Mouse (Mus musculus): Measurements from ENCODE around the gene Ydjc. TPM values are rescaled to one million over a fixed set of nuclear protein-coding genes. Genes with fewer than 3 reads are reported as not detected.

Gene Ydjc
- polyA plus RNA-seq, 1 experiment = 15.3 TPM

DNA sequence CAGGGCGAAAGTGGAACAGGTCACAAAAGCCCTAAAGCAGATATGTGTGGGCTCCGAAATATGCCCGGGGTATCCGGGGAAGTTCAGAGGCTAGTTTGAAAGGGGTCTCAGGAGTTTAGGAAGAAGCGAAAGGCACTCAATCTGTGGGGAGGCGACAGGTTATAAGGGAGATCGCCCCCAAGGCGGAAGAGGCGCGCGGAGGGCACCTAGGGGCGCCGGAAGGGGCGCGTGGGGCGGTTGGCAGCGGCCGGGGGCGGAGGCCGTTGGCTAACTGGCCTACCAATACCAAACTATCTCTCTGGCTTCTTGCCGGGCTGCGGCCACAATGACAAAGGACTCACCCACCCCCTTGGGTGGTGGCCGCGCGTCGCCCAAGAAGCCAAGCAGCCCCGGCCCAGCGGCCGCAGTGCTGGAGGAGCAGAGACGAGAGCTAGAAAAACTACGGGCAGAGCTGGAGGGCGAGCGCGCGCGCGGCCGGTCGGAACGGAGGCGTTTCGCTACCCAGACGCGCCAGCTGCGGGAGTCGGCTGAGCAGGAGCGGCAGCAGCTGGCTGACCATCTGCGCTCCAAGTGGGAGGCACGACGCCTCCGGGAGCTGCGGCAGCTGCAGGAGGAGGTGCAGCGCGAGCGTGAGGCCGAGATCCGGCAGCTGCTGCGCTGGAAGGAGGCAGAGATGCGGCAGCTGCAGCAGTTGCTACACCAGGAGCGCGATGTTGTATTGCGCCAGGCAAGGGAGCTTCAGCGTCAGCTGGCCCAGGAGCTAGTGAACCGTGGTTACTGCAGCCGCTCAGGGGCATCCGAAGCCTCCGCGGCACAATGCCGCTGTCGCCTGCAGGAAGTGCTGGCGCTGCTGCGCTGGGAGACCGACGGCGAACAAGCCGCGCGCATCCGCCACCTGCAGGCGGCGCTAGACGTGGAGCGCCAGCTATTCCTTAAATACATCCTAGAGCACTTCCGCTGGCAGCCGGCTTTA is 64.3 kb downstream of the Ydjc start, which contains the start of gene Rimbp3:
TSS of gene Rimbp3 (plus strand) at position 215 of the 973 bp plus-strand sequence.
- Histone ChIP-seq H3K4me3 (replicated peaks; ENCODE audit: insufficient read depth, low read depth, low read length) (peak within 1 kb of the TSS; percentile 32), H3K27ac (ENCODE audit: insufficient read depth, low read length) (no peak within 1 kb of the TSS), H3K27me3 (ENCODE audit: control insufficient read depth, insufficient read depth, low read length) (no peaks in the 10 kb centered on the region), H3K4me1 (ENCODE audit: control insufficient read depth, insufficient read depth, low read length) (0 out of 2 replicates have a peak, but pooled peaks cover 3% of the 10 kb centered on the region)
- peak; percentile 73 to 78 for DNase-seq
- 1% methylated on average over 85 of the region's 85 CpGs for WGBS
- TF ChIP-seq POLR2A (IDR thresholded peaks at IDR 0.05; ENCODE audit: borderline replicate concordance, insufficient read depth, low read length) = no peak
- TF ChIP-seq CTCF (IDR thresholded peaks at IDR 0.05; ENCODE audit: borderline replicate concordance, insufficient read depth, low read depth, low read length) = peak; percentile 68

DNA sequence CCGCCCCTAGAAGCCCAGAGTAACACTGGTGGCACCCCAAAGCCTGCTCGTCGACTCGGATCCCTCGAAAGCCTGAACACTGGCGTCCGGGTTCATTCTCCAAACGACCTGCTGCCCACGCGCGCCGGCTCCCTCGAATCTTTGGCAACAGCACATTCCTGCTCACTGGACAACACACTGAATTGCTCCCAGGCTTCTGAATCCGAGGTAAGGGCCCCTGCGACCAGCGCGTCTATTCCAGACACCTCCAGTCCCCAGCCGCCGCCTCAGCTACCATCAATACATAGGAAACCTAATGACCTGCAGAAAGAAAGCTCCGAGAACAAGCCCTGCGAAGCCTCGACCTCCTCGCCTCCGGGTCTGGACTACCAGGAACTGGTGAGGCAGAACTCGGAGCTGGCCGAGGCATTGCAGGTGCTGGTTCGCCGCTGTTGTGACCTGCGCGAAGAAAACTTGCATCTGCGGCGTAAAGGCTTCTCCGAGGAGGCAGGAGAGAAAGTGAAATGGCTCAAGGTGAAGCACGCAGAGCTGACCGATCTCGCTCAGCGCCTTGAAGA is 65.1 kb downstream of the Ydjc start:
- WGBS = under 1% methylated on average over 37 of the region's 37 CpGs
- Histone ChIP-seq H3K4me1 (ENCODE audit: control insufficient read depth, insufficient read depth, low read length) (0 out of 2 replicates have a peak, but pooled peaks cover 3% of the 10 kb centered on the region), H3K27me3 (ENCODE audit: control insufficient read depth, insufficient read depth, low read length) (no peaks in the 10 kb centered on the region), H3K4me3 (replicated peaks; ENCODE audit: insufficient read depth, low read depth, low read length) (peak overlapping the region; percentile 35), H3K27ac (ENCODE audit: insufficient read depth, low read length) (no peak overlapping the region)
- no peak for DNase-seq
- TF ChIP-seq CTCF (IDR thresholded peaks at IDR 0.05; ENCODE audit: borderline replicate concordance, insufficient read depth, low read depth, low read length) (no peak), POLR2A (IDR thresholded peaks at IDR 0.05; ENCODE audit: borderline replicate concordance, insufficient read depth, low read length) (no peak)

Other genes starting within 250 kb of the Ydjc start
- gene Ppm1f, start 248.2 kb upstream of the Ydjc start, polyA plus RNA-seq (2012; rRNA removed) = 32.6 and 36.4 TPM in 2 replicates
- 154 and 162 TPM in 2 replicates for gene Mapk1, start 161.2 kb upstream of the Ydjc start, polyA plus RNA-seq (2012; rRNA removed)
- 2.2 and 2.3 TPM in 2 replicates for gene Ypel1, start 74.9 kb upstream of the Ydjc start, polyA plus RNA-seq (2012; rRNA removed)
- 108 and 111 TPM in 2 replicates for gene Ppil2, start 33.4 kb upstream of the Ydjc start, polyA plus RNA-seq (2012; rRNA removed)
- gene 2610318N02Rik, start 19.5 kb upstream of the Ydjc start, polyA plus RNA-seq (2012; rRNA removed) = 0.81 and 1.2 TPM in 2 replicates
- gene Sdf2l1, start 12.2 kb upstream of the Ydjc start, polyA plus RNA-seq (2012; rRNA removed) = 20.4 and 21.5 TPM in 2 replicates
- 1.5 TPM in 2 replicates for gene Ccdc116, start 2.6 kb downstream of the Ydjc start, polyA plus RNA-seq (2012; rRNA removed)
- 128 and 133 TPM in 2 replicates for gene Ube2l3, start 58.0 kb downstream of the Ydjc start, polyA plus RNA-seq (2012; rRNA removed)
- 0.55 and 0.57 TPM in 2 replicates for gene Rimbp3, start 64.0 kb downstream of the Ydjc start, polyA plus RNA-seq (2012; rRNA removed)
- 4.1 TPM in 2 replicates for gene Hic2, start 89.0 kb downstream of the Ydjc start, polyA plus RNA-seq (2012; rRNA removed)
- gene Tmem191c, start 131.5 kb downstream of the Ydjc start, polyA plus RNA-seq (2012; rRNA removed) = 59.3 and 66.9 TPM in 2 replicates
- 6.0 and 6.5 TPM in 2 replicates for gene Serpind1, start 186.8 kb downstream of the Ydjc start, polyA plus RNA-seq (2012; rRNA removed)

All from cerebellum, adult 2 months (tissue).